Mouse (Mus musculus) gastrocnemius, postnatal 14 days (tissue): ENCODE measurements around the gene Ppp3cb. TPM values are rescaled to one million over a fixed set of nuclear protein-coding genes. Genes with fewer than 3 reads are reported as not detected.
A peak's percentile ranks its signal among the peaks of the same experiment; 100 is the strongest.
"Not testable (repeated sequence)": the region's sequence is repeated elsewhere in the genome, so short reads cannot be mapped to it uniquely, and the experiment has no call there.

Source experiments
- DNase-seq: peaks from one replicate; pipeline ENCODE4 v3.0.0; 2021; ENCODE audit warnings: mixed read lengths
- intact Hi-C: fragments of 180-260 bp; cut with DNase I; formaldehyde crosslinking; loops from one replicate; pipeline ENCODE4 v1.15.1; 2025; ENCODE audit warnings: low total_unique reads
- long read RNA-seq, 2 experiments: library from polyadenylated mRNA; stranded (forward); transcript quantifications; one replicate each; pipeline ENCODE4 v2.0.0; 2021
- total RNA-seq, 2 experiments: library from RNA; stranded (reverse); gene quantifications; 2 replicates each; pipeline ENCODE4 v1.2.3; 2021

Gene Ppp3cb
- 100 to 1,000 TPM; 101 to 107 TPM for total RNA-seq
- long read RNA-seq, experiment 1, partial matches to known transcripts, result 2 of 28 reads
- long read RNA-seq, experiment 1, other reads (novel, unspliced or antisense), result 15 of 28 reads
- long read RNA-seq, experiment 2, partial matches to known transcripts, result 3 of 40 reads
- long read RNA-seq, experiment 2, other reads (novel, unspliced or antisense), result 33 of 40 reads

DNA sequence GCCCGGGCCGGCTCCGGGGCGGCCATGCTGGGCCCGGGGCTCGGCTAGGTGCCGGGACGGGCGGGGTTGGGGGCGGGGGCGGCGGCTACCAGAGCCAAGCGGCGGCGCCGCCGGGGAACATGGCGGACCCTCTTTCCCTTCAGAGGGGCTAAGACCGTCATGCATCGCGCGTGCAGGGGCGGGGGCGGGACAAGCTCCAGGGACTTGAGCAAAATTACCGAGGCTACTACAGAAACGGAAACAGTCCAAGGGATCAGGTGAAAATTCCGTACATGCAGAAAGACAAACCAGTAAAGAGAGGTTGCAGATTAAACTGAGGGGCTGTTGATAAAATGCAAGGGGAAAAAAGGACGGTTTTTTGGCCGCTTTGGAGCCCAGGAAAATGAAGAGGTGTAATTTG lies at the start of gene Ppp3cb:
Gene Ppp3cb, minus strand, starts transcription at position 159 of the 400 bp plus-strand sequence.
- peak; percentile 83 for DNase-seq
- intact Hi-C loops, result no loop called here

DNA sequence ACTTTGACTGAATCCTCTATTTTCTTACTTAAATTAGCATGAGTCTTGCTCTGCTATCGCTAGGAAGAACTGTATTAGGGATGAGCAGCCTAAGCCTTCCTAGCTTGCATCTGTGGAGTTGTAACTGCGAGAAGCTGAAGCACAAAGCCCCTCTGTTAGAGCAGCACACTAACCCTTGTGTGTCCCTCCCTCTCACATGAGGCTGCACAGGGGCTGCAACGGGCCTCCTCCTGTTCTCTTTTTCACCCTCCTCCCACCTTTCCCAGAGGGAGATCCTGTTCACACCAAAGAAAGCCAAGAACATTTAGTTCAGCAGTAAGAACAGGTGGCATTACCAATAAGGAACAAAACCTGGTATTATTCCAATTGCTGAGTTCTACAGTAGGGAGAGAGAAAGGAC lies 49.4 kb upstream of the Ppp3cb start:
- intact Hi-C loops, result loop anchor here (2.0 kb wide), 1 partner anchor 47 kb away; no protein-coding TSS in a partner anchor
- peak; percentile 15 for DNase-seq

DNA sequence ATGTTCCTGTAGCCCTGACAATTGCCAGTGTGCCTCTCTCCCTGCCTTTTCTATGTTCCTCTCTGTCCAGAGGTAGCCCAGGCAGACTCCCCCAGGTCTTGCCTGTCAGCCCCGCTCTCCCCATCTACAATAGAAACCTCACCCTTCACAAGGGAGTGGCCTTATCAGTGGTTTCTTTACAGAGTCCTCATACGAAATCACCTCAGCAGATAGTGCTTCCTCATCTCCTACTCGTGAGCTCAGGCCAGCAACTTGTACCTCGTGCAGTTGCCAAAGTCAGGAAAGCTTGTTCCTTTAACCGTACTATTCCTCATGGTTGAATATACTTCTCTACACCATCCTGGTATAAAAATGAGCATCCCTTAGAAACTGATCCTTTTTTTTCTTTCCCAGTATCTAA lies 41.1 kb upstream of the Ppp3cb start:
- intact Hi-C loops, result no loop called here
- no peak for DNase-seq

DNA sequence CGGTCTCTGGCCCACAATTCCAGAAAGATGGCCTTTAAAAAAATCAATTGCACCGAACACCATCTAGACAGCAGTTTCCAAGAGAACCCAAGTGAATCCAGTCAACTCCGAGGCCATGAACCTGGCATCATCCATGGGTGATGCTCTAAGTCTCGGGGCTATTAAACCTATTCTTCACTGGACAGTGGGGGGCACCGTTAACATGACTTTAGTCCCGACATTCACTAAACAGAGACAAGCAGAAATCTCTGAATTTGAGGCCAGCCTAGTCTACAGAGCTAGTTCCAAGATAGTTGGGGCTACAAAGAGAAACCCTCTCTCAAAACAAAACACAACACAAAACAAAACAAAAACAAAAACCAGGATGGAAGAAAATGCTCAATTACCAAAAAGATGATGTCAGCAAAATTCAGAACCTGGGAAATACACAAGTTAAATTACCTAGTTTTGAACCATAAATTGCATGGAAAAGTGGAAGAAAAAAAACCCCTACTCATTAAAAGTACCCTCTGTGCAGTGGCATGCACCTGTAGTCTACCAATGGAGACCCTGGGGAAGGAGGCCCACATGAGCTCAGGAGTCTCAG lies 32.5 kb upstream of the Ppp3cb start:
- DNase-seq, result no peak
- intact Hi-C loops, result loop anchor here (5.0 kb wide), 1 partner anchor 83 kb away; no protein-coding TSS in a partner anchor

DNA sequence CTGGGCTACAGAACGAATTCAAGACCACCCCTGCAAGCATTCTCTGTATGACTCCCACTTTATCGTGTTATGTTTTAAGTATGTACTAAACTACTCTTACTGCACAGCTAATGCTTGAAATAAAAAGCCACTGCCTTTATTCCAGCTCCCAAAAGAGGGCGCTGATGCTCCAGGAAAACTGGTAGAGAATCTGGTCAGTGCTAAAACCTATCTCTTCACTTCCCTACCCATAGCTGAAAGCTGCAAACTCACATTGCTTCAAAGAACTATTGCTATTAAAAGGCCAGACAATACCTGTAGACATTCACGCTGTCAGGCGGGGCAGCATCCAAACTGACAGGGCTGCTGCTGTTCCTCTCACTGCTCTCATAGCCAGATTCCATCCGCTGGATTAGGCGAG lies 29.8 kb upstream of the Ppp3cb start:
- intact Hi-C loops, result loop anchor here (5.0 kb wide), 1 partner anchor 86 kb away; no protein-coding TSS in a partner anchor
- DNase-seq, result peak; percentile 67

DNA sequence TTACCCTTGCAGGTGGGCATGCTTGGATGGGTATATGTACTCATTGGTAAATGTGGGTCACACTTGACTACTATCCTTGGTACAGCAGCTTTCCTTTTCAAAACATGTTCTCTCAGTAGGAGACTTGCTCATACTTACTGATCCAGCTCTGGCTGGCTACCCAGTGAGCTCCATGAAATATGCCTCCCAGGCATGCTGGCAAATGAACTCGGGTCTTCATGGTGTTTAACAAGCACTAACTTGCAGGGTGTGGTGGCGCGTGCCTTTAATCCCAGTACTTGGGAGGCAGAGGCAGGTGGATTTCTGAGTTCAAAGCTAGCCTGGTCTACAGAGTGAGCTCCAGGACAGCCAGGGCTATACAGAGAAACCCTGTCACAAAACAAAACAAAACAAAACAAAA lies 26.8 kb upstream of the Ppp3cb start:
- intact Hi-C loops, DNase-seq: not testable (repeated sequence)

DNA sequence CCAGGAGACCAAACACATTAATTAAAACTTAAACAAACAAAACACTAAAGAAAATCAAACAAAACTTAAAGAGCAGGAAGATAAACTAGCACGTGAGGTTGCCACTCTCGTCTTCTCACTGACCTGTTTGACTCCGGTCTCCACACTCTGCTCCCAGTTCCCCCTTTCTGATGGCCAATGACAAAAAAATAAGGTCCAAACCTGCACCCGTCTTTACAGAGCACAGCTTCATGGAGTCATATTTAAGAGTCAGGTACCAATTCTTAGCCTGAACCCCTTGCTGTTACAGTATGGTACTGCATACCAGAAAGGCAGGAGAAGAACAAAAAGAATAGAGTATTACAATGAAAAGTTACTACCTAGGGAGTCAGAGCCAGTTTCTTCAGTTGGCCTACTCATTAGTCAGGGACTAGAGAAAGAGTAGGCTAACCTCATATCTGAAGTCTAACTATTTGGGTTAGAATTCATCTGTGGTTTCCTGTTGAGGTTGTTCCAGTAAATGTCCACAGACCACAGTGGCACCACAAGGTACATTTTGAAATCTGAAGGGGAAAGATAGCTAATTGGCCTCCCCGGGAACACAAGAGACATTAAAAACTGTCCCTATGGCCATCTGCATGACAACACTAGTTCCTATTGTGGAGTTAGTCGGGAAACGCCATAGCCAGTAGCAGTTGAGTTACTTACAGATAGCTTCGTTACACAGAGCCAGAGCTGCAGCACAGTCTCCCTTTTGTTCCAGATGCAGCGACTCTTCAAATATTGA lies 19.1 kb upstream of the Ppp3cb start:
- intact Hi-C loops, result no loop called here
- DNase-seq, result no peak

DNA sequence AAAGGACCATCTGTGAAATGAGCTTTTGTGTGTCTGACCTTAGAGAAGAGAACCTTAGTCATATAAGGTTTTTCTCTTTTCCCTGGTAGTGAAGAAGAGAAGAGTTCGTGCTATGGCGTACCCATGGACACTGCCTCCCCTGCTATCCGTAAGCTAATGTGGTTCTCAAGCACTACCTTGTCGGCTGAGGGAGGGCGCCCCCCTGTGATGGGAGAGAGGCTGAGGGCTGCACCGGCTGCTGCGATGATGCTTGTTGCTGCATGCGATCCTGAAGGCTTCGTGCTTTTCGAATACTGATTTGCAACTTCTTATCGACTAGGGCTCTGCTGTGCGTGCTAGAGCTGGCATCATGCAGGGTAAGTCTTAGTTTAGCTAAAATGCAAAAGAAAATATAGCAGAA lies 18.3 kb upstream of the Ppp3cb start:
- peak; percentile 12 for DNase-seq
- intact Hi-C loops, result no loop called here

DNA sequence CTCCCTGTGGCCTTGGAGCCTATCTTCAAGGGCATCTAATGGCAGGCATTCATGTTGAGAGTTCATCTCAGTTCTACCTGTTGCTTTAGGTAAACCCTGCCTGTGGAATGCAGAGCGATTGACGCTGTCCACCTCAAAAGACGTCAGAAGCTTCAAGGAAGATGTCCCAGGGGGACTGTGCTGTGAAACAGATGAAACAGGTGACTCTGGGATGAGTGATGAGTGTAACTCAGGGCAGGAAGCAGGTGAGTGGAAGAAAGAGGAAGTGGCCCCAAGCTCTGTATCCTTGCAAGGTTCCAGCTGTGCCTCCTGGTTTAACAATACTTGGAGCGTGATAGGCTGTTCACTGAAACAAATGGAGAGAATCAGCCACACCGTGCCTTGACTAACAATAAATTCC lies 15.5 kb upstream of the Ppp3cb start:
- intact Hi-C loops, result no loop called here

DNA sequence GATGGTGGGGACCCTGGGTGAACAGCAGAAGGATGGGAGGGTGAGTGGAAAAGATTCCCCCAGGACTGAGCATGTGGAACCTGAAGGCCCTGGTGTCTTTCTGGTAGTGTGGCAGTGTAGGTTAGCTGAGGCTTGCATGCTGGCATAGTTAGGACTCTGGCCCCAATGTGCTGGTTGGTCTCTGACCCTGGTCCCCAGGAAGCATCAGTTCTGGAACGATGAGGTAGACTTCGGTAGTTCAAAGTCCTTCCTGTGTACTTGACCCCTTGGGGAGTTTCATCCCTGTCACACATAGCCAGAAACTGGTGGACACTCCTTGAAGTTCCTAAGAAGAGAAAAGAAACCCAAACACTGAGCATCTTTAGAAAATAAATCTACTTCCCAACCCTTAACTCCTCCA lies 3.8 kb upstream of the Ppp3cb start:
- intact Hi-C loops, result no loop called here
- no peak for DNase-seq

More for the DNA sequence above, 15.5 kb upstream of the Ppp3cb start:
- DNase-seq, result no peak

DNA sequence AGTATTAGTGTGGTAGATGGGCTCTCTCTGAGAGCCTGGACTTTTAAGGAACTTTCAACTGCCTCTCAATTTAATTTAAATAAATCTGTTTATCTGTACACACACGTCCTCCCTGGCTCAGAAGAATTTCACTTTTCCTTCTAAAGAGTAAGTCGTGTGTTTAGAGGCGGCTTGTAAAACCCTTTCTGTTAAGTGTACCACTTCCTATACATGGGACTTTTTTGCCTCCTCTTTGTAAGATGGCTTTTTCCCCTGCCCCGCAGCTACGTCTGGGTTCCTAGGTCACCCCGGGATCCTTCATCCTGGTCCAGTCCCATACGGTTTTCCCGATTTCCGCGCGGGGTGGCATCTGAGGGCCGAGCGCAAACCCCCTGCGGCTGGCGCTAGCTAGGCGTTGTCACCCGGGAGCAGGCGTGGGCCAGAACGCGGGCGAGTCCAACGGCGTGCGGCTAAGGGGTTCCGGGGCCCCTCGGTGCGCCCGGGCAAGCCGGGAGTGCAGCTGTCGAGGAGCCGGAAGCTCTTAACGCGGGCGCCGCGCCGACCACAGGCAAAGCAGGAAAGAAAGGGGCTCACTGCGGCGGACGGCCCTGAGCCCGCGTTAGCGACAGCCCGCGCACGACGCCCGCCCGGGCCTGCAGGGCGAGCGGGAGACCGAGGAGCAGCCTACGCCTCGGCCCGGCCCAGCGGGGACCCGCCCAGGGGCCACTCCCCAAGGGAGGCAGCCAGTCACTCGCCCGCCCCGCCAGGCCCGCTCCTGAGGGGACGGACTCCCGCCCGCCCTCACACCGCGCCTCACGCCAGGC lies 643 bp downstream of the Ppp3cb start:
- intact Hi-C loops, result no loop called here

DNA sequence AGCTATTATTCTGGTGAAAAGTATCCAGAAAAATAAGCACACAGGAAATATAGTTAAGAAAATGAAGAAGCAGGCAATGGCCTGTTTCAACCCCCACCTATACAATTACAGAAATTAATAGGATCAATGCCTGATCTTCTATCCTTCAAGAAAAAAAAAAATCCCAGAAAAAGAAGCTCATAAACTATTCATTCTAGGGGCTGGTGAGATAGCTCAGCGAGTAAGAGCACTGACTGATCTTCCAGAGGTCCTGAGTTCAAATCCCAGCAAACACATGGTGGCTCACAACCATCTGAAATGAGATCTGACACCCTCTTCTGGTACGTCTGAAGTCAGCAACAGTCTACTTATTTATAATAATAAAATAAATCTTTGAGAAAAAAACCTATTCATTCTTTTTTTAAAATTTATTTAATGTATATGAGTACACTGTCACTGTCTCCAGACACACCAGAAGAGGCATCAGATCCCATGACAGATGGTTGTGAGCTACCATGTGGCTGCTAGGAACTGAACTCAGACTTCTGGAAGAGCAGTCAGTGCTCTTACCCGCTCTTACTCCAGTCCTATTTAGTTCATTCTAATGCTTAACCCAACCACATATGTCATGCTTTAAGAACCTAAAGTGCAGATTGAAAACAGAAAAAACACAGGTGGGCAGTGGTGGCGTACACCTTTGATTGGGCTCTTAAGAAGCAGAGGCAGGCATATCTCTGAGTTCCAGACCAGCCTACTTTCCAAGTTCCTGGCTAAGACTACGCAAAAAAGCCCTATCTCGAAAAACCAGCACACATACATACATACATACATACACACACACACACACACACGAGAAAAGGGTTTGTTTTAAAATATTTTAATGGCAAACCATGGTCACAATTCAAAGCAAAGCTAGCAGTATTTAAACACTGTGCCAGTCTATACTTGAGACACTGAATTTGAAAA lies 1.6 kb downstream of the Ppp3cb start:
- intact Hi-C loops, result no loop called here
- no peak for DNase-seq

More for the DNA sequence above, 643 bp downstream of the Ppp3cb start:
- DNase-seq, result peak; percentile 94

DNA sequence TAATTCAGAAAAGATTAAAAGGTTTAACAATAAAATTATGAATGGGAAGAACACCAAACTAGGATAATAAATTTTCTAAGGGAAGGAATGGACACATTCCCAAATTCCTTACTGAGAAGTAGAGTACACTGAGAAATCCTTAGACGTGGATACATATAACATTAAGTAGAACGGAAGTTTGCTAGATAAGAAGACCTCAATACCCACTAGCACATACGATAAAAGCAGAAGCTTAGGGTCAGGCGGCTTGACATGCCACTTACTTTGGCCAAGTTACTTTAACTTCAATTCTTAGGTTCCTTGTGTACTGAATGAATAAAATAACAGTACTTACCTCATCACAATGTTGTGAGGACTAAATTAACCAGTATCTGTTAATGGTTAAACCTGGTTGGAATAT lies 16.7 kb downstream of the Ppp3cb start:
- intact Hi-C loops, result no loop called here
- no peak for DNase-seq

DNA sequence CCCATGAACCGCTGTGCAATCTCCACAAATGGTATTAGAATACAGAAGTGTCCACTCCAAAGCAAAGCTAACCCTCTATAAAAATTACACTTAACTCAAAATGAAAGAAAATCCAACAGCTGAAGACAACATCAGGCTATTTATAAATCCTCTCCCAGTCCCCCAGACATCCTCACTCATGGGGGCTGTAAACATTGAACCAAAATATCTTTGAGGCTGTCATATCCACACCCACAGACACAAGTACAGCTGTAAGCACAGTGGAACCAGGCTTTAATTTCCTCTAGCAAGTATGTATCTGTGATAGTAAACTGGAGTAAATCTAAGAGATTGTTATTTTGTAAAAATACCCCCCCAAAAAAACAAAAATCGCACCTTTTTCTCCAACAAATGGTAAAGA lies 26.2 kb downstream of the Ppp3cb start:
- DNase-seq, result no peak
- intact Hi-C loops, result no loop called here

DNA sequence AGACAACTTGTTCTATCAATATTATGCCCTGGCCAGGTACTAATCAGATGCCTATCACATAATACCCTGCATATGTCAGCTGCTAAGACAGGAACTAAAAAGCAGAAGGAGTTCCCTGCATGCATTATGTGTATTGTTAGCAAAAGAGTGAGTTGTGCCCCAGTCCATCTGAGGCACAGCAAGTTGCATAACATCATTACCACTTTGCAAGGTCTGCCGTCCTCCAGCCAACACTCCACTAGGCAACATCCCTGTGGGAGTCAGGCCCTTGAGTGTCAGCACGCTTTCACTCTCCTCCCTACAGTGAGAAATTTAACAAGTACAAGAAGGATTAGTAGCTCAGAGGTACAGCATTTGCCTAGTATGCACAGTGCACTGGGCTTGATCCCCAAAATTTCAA lies 37.9 kb downstream of the Ppp3cb start:
- intact Hi-C loops, result no loop called here
- no peak for DNase-seq

DNA sequence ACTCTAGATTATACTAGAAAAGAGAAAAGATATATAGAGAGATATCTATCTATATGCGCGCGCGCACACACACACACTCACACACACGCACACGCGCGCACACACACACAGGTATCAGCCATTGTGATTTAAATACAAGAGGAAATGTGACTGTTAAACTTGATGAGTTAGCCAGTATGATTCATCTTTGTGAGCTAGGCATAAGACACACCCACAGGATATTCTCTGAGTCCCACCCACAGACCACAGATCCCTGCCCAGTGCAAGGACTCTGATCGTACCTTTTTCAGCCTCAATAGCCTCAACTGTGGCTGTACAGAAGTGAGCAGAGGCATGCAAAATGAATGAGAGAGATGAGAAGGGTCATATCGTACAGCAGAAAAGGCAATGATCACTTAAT lies 43.4 kb downstream of the Ppp3cb start:
- intact Hi-C loops, result no loop called here
- no peak for DNase-seq

DNA sequence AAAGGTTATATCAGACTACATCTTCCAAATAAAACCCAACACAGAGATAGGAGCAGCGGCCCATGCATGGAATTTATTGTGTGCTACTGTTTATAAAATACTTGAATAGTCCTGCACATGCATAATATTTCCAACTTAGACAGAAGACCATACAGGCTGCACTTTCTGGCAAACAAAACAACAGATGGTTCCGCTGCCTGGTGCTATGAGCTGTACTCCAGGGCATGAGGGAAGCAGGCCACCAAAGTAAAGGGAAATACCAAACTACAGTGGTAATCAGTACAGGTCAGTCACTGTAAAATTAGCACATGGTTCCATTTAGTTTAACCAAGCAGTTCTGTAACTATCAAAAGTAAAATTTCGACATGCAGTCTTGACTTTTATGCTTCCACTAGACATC lies 46.4 kb downstream of the Ppp3cb start:
- intact Hi-C loops, result no loop called here

DNA sequence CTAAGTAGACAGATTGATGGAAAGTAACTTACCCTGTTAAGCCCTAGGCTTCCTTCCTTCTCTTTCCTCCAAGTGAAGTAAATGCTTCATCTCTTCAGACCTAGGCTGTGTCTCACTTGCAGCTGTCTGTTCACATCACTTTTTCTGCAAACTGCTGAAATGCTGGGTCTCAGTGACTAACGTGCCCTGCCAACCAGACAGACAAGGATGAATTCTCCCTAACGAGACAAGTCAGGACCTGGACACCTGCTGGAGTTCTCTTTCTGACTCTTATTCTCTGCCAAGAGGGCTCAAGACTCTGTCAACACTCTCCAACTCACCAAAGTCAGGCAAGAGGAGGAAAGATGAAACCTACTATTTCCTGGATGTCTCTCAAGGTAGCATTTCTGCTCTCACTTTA lies 49.8 kb downstream of the Ppp3cb start, which contains the start of gene Mss51:
Gene Mss51, minus strand, starts transcription at position 299 of the 400 bp plus-strand sequence.
- no peak for DNase-seq
- intact Hi-C loops, result no loop called here

More for the DNA sequence above, 46.4 kb downstream of the Ppp3cb start:
- DNase-seq, result no peak

DNA sequence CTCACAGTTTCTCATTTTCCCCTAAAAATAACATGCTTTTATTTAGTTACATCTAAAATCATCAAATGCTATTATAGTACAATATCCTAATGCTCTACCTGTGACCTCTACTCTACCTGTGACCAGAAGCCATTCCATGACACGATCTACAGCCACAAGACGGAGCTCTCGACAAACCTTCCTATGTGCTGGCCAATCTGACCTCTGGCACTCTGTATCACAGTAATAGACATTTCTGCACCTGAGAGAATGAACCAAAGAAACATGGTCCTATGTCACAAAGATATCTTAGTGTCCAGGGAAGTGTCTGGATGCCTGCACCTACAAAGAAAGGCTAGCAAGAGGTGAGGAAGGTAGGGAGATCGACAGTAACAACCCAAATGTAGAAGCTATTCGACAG lies 60.3 kb downstream of the Ppp3cb start:
- intact Hi-C loops, result no loop called here
- no peak for DNase-seq
